Mouse (Mus musculus) stomach, embryonic 15.5 days (tissue): ENCODE measurements around the gene Sec24c. TPM values are rescaled to one million over a fixed set of nuclear protein-coding genes. Genes with fewer than 3 reads are reported as not detected.

Experiments used
- microRNA-seq: library from miRNA; unstranded; fragments of <30 nt; microRNA quantifications from one replicate; pipeline ENCODE4, GENCODE M21; 2016
- polyA plus RNA-seq: library from polyadenylated mRNA; unstranded; fragments of >200 nt; fragmentation: Nextera tagmentation; extraction: Ambion mirVana; gene quantifications from 2 replicates; pipeline ENCODE4 v1.2.1, GENCODE M21; 2015

Sec24c gene
- polyA plus RNA-seq, 1 experiment from 2014 or later: 81.1 TPM

Small RNA genes within 50 kb of the gene (microRNA-seq; reads per million reads assigned to microRNA genes)
- gene Mir6946: 0.97 reads per million

Other genes with a start within 250 kb of the Sec24c start
- gene Cfap70, start 222.1 kb upstream of the Sec24c start, polyA plus RNA-seq: 0.27 and 0.63 TPM in 2 replicates
- gene Anxa7, start 194.2 kb upstream of the Sec24c start, polyA plus RNA-seq: 58.4 and 59.9 TPM in 2 replicates
- gene Mss51, start 177.4 kb upstream of the Sec24c start, polyA plus RNA-seq: 0.64 and 0.92 TPM in 2 replicates
- gene Ppp3cb, start 127.7 kb upstream of the Sec24c start, polyA plus RNA-seq: 39.9 and 42.4 TPM in 2 replicates
- gene Usp54, start 33.2 kb upstream of the Sec24c start, polyA plus RNA-seq: 5.5 and 6.3 TPM in 2 replicates
- 0.23 and 0.77 TPM in 2 replicates for gene Myoz1, start 17.8 kb upstream of the Sec24c start, polyA plus RNA-seq
- gene Synpo2l, start 6.0 kb upstream of the Sec24c start, polyA plus RNA-seq: 0.45 and 0.88 TPM in 2 replicates
- gene Fut11, start 20.7 kb downstream of the Sec24c start, polyA plus RNA-seq: 27.1 and 28.5 TPM in 2 replicates
- 192 and 202 TPM in 2 replicates for gene Chchd1, start 28.7 kb downstream of the Sec24c start, polyA plus RNA-seq
- gene Zswim8, start 33.2 kb downstream of the Sec24c start, polyA plus RNA-seq: 27.3 and 28.0 TPM in 2 replicates
- 22.3 and 25.5 TPM in 2 replicates for gene Ndst2, start 60.3 kb downstream of the Sec24c start, polyA plus RNA-seq
- 40.4 and 49.1 TPM in 2 replicates for gene Camk2g, start 119.8 kb downstream of the Sec24c start, polyA plus RNA-seq
- 1.3 and 1.9 TPM in 2 replicates for gene Plau, start 162.4 kb downstream of the Sec24c start, polyA plus RNA-seq